In the genomic region with DNA sequence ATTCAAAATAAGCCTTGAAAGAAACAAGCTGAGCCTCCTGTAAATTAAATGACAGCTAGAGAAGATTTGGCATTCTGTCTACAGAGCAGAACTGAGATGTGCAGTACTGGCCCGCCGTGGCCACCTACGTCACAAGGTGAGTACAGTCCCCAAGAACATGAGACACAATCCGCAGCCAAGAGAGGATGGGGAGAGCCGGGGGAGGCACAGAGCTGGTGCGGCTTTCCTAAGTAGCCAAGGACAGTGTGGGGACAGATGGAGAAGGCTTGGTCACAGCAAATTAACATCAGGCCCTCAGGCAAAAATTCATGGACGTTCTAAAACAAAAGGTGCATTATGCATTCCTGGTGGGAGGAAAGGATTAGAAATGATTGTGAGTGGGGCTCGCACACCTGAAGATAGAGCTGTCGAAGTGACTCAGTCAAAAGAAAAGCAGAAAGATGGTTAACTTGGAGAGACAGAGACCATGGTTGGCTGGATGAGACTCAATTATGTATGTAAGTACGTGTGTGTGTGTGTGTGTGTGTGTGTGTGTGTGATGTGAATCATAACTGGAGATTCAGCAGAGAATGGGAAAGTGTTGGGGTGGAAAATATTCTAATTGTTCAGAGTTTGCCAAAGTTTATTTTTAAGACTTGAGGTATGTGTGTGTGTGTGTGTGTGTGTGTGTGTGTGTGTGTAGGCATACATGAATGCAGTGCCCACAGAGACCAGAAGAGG, we compare ENCODE assay signal across 28 mouse cellular contexts.
DNase-seq lines count a peak whose midpoint lies in the region; ATAC-seq and TF ChIP-seq lines count a peak whose summit lies in the region.
"Had no signal": no experiment of that assay in that cellular context is flagged by ENCODE, and none has a peak within 500 bp of the region (broad histone marks: within the 10 kb centered on the region; RNA-seq: fewer than 3 reads in every experiment).

No protein-coding gene starts in this region.

- peak; percentile 77 for ATAC-seq in frontal cortex, adult (ENCODE audit: low TSS enrichment)
- 0 out of 2 replicates have a peak, but pooled peaks have one; percentile 24 for ATAC-seq in midbrain, embryonic 13.5 days
- no peak for ATAC-seq in midbrain, embryonic 15.5 days (replicated peaks)
- ATAC-seq in megakaryocyte-erythroid progenitor cell, adult 5-6 weeks (replicated peaks; ENCODE audit: low FRiP score, low TSS enrichment, poor library complexity, severe bottlenecking), result no peak
- ATAC-seq: forebrain, embryonic 15.5 days; Patski had no signal

- DNase-seq in frontal cortex, postnatal 10 days (ENCODE audit: low spot score in 2 of 2), result no peak
- no peak for DNase-seq in CH12.LX (ENCODE audit: extremely low read depth)
- peak; percentile 17 for DNase-seq in gonadal fat pad, adult 2 months (ENCODE audit: low read depth)
- DNase-seq: adrenal gland, postnatal 10 days; adrenal gland, postnatal 36 days; cerebellum, adult 11 months; cerebellum, adult 2 months; cerebellum, adult 9-11 months; cerebellum, postnatal 25 days; gastrocnemius, adult 2 months; gastrocnemius, postnatal 14 days; heart, adult 18-20 months; heart, postnatal 10 days; heart, postnatal 36 days had no signal

- no peaks in the 10 kb centered on the region for H3K27me3 ChIP-seq in midbrain, embryonic 13.5 days
- H3K27me3 ChIP-seq in midbrain, embryonic 15.5 days (replicated peaks), result no peaks in the 10 kb centered on the region
- H3K27me3 ChIP-seq in CH12.LX (replicated peaks), result no peaks in the 10 kb centered on the region
- H3K27me3 ChIP-seq: embryonic facial prominence, embryonic 12.5 days; embryonic facial prominence, embryonic 15.5 days; forebrain, embryonic 12.5 days; forebrain, embryonic 15.5 days; heart, embryonic 12.5 days; heart, embryonic 15.5 days; hindbrain, embryonic 13.5 days; Patski had no signal

- no peak for TF ChIP-seq CTCF in CH12.LX (conservative IDR thresholded peaks at IDR 0.05 in 1 of 2, IDR thresholded peaks at IDR 0.05 in 1 of 2; ENCODE audit: low read depth in 2 of 2, low read length in 2 of 2)

- H3K9ac ChIP-seq in midbrain, embryonic 13.5 days (replicated peaks), result no peak overlapping the region
- H3K9ac ChIP-seq in midbrain, embryonic 15.5 days, result no peak overlapping the region
- no peak overlapping the region for H3K9ac ChIP-seq in CH12.LX (ENCODE audit: insufficient read depth, low read depth)
- H3K9ac ChIP-seq: embryonic facial prominence, embryonic 12.5 days; embryonic facial prominence, embryonic 15.5 days; forebrain, embryonic 12.5 days; forebrain, embryonic 15.5 days; heart, embryonic 12.5 days; heart, embryonic 15.5 days; hindbrain, embryonic 13.5 days had no signal

- no peak overlapping the region for H3K4me3 ChIP-seq in midbrain, embryonic 13.5 days (replicated peaks)
- H3K4me3 ChIP-seq in midbrain, embryonic 15.5 days, result no peak overlapping the region
- H3K4me3 ChIP-seq in CH12.LX (replicated peaks in 1 of 3; ENCODE audit: low read depth in 2 of 3, low read length in 2 of 3, poor library complexity in 1 of 3), result no peak overlapping the region
- H3K4me3 ChIP-seq: embryonic facial prominence, embryonic 12.5 days; embryonic facial prominence, embryonic 15.5 days; forebrain, embryonic 12.5 days; forebrain, embryonic 15.5 days; gastrocnemius, adult 2 months; heart, embryonic 12.5 days; heart, embryonic 15.5 days; hindbrain, embryonic 10.5 days; hindbrain, embryonic 13.5 days had no signal

- no peak overlapping the region for H3K27ac ChIP-seq in midbrain, embryonic 13.5 days
- no peak overlapping the region for H3K27ac ChIP-seq in midbrain, embryonic 15.5 days
- H3K27ac ChIP-seq in CH12.LX (ENCODE audit: insufficient read depth, low read depth), result no peak overlapping the region
- H3K27ac ChIP-seq: embryonic facial prominence, embryonic 12.5 days; embryonic facial prominence, embryonic 15.5 days; forebrain, embryonic 12.5 days; forebrain, embryonic 15.5 days; gastrocnemius, adult 2 months; heart, embryonic 15.5 days; hindbrain, embryonic 10.5 days; hindbrain, embryonic 13.5 days had no signal

- dilution Hi-C loops in CH12.LX (cut with MboI; ENCODE audit: extremely low pct_ligation_motif_present, extremely low pct_unique_long_range_greater_than_20kb, low sequenced_read_pairs), result no loop called here

- 0 out of 2 replicates have a peak, but pooled peaks cover 6% of the 10 kb centered on the region for H3K4me1 ChIP-seq in midbrain, embryonic 13.5 days (replicated peaks)
- H3K4me1 ChIP-seq in midbrain, embryonic 15.5 days, result no peaks in the 10 kb centered on the region
- H3K4me1 ChIP-seq in CH12.LX (ENCODE audit: control insufficient read depth in 1 of 2, insufficient read depth in 2 of 2), result no peaks in the 10 kb centered on the region
- H3K4me1 ChIP-seq: embryonic facial prominence, embryonic 12.5 days; forebrain, embryonic 15.5 days; heart, embryonic 12.5 days; heart, embryonic 15.5 days; hindbrain, embryonic 10.5 days had no signal

- H3K79me2 ChIP-seq in CH12.LX (replicated peaks; ENCODE audit: control insufficient read depth, extremely low read depth, insufficient read depth, poor library complexity, severe bottlenecking), result no peaks in the 10 kb centered on the region

- H3K4me2 ChIP-seq in midbrain, embryonic 13.5 days (replicated peaks), result no peak overlapping the region
- no peak overlapping the region for H3K4me2 ChIP-seq in midbrain, embryonic 15.5 days
- no peak overlapping the region for H3K4me2 ChIP-seq in CH12.LX (ENCODE audit: insufficient read depth, low read depth, poor library complexity, severe bottlenecking)
- H3K4me2 ChIP-seq: embryonic facial prominence, embryonic 12.5 days; embryonic facial prominence, embryonic 15.5 days; forebrain, embryonic 12.5 days; forebrain, embryonic 15.5 days; heart, embryonic 12.5 days; heart, embryonic 15.5 days; hindbrain, embryonic 13.5 days had no signal

- TF ChIP-seq POLR2A in CH12.LX (IDR thresholded peaks at IDR 0.05; ENCODE audit: low read depth, low read length), result no peak

- in situ Hi-C loops in CH12.LX (cut with MboI; ENCODE audit: low pct_ligation_motif_present, low pct_unique_long_range_greater_than_20kb, low sequenced_read_pairs), result no loop called here

- peak; percentile 56; the same call in 1 of the 2 replicates for TF ChIP-seq EP300 in CH12.LX (IDR thresholded peaks at IDR 0.05; ENCODE audit: low read length)

- TF ChIP-seq RAD21 in CH12.LX (IDR thresholded peaks at IDR 0.05; ENCODE audit: low read depth, low read length), result no peak

- 74% methylated on average over 10 of the region's 10 CpGs for WGBS in midbrain, embryonic 13.5 days
- WGBS in midbrain, embryonic 15.5 days, result 73% methylated on average over 10 of the region's 10 CpGs

- H3K9me3 ChIP-seq in midbrain, embryonic 13.5 days, result no peaks in the 10 kb centered on the region
- H3K9me3 ChIP-seq in midbrain, embryonic 15.5 days, result no peaks in the 10 kb centered on the region
- peaks cover 5% of the 10 kb centered on the region for H3K9me3 ChIP-seq in CH12.LX (replicated peaks; ENCODE audit: low read length)
- H3K9me3 ChIP-seq: embryonic facial prominence, embryonic 12.5 days; embryonic facial prominence, embryonic 15.5 days; forebrain, embryonic 12.5 days; forebrain, embryonic 15.5 days; G1E; heart, embryonic 15.5 days; hindbrain, embryonic 10.5 days; hindbrain, embryonic 13.5 days had no signal

- H3K36me3 ChIP-seq in midbrain, embryonic 13.5 days, result no peaks in the 10 kb centered on the region
- no peaks in the 10 kb centered on the region for H3K36me3 ChIP-seq in midbrain, embryonic 15.5 days (replicated peaks)
- H3K36me3 ChIP-seq in CH12.LX (replicated peaks in 1 of 2; ENCODE audit: control insufficient read depth in 1 of 2, insufficient read depth in 1 of 2, low read length in 1 of 2), result peaks cover 0 to 10% of the 10 kb centered on the region in 2 experiments
- H3K36me3 ChIP-seq: embryonic facial prominence, embryonic 12.5 days; embryonic facial prominence, embryonic 15.5 days; forebrain, embryonic 12.5 days; forebrain, embryonic 15.5 days; G1E; heart, embryonic 12.5 days; heart, embryonic 15.5 days; hindbrain, embryonic 10.5 days; hindbrain, embryonic 13.5 days had no signal

TF ChIP-seq in CH12.LX, 34 proteins besides CTCF, POLR2A, EP300 and RAD21:
- TF ChIP-seq JUN (IDR thresholded peaks at IDR 0.05; ENCODE audit: insufficient read depth, low read depth, low read length), result no peak
- no peak for TF ChIP-seq ZC3H11A (IDR thresholded peaks at IDR 0.05; ENCODE audit: low read depth, low read length)
- no peak for TF ChIP-seq USF2 (conservative IDR thresholded peaks at IDR 0.05; ENCODE audit: low read depth, low read length)
- TF ChIP-seq NRF1 (IDR thresholded peaks at IDR 0.05; ENCODE audit: low read depth, low read length), result no peak
- TF ChIP-seq GABPA (IDR thresholded peaks at IDR 0.05; ENCODE audit: insufficient replicate concordance, low read depth, low read length), result no peak
- no peak for TF ChIP-seq SIN3A (IDR thresholded peaks at IDR 0.05; ENCODE audit: low read length)
- TF ChIP-seq MEF2A (IDR thresholded peaks at IDR 0.05; ENCODE audit: borderline replicate concordance, low read depth, low read length), result peak; percentile 16; the same call in 1 of the 2 replicates
- TF ChIP-seq CHD2 (IDR thresholded peaks at IDR 0.05; ENCODE audit: low read length), result no peak
- TF ChIP-seq PAX5 (IDR thresholded peaks at IDR 0.05; ENCODE audit: low read length), result no peak
- TF ChIP-seq JUND (conservative IDR thresholded peaks at IDR 0.05; ENCODE audit: low read depth, low read length), result no peak
- TF ChIP-seq ETS1 (conservative IDR thresholded peaks at IDR 0.05; ENCODE audit: low read depth, low read length), result 0 out of 2 replicates have a peak, but pooled peaks have one; percentile 8
- peak; percentile 17; the same call in 1 of the 2 replicates for TF ChIP-seq BHLHE40 (IDR thresholded peaks at IDR 0.05; ENCODE audit: low read depth, low read length)
- TF ChIP-seq MAZ (IDR thresholded peaks at IDR 0.05; ENCODE audit: low read depth, low read length), result no peak
- TF ChIP-seq IRF4 (IDR thresholded peaks at IDR 0.05; ENCODE audit: low read depth, low read length), result peak; percentile 60; the same call in 1 of the 2 replicates
- no peak for TF ChIP-seq ZMIZ1 (IDR thresholded peaks at IDR 0.05; ENCODE audit: low read depth, low read length)
- TF ChIP-seq RCOR1 (conservative IDR thresholded peaks at IDR 0.05; ENCODE audit: low read depth, low read length), result no peak
- TF ChIP-seq MYC (IDR thresholded peaks at IDR 0.05; ENCODE audit: low read depth, low read length), result no peak
- TF ChIP-seq TBP (conservative IDR thresholded peaks at IDR 0.05; ENCODE audit: low read depth, low read length), result no peak
- TF ChIP-seq ZNF384 (IDR thresholded peaks at IDR 0.05; ENCODE audit: low read depth, low read length), result no peak
- no peak for TF ChIP-seq USF1 (IDR thresholded peaks at IDR 0.05; ENCODE audit: low read depth, low read length)
- no peak for TF ChIP-seq MXI1 (IDR thresholded peaks at IDR 0.05; ENCODE audit: low read depth, low read length)
- no peak for TF ChIP-seq MAX (IDR thresholded peaks at IDR 0.05; ENCODE audit: low read length)

Comparison
In these comparisons a context has a peak if more than half of its experiments do, and no peak if none do; other contexts are left out.
1. ATAC-seq: peak in frontal cortex, adult (single experiment) and midbrain, embryonic 13.5 days (single experiment); none in midbrain, embryonic 15.5 days (single experiment) and megakaryocyte-erythroid progenitor cell, adult 5-6 weeks (single experiment).